Mouse (Mus musculus) MEL (cell line): ENCODE measurements around the gene Gchfr. TPM values are rescaled to one million over a fixed set of nuclear protein-coding genes. Genes with fewer than 3 reads are reported as not detected.

Experiments
- DNase-seq: peaks from one replicate; pipeline ENCODE4 v3.0.0; 2011; ENCODE audit warnings: low read depth, low spot score
- H3K27ac ChIP-seq: 2 replicates; pipeline ENCODE4 v1.5.1; 2012; ENCODE audit warnings: low read depth, mild to moderate bottlenecking, control low read depth, low read length, moderate library complexity; ENCODE audit not compliant: control insufficient read depth
- H3K27me3 ChIP-seq, 2 experiments: fragments of 150-350 bp in 1 of 2; sonication (generic) in 1 of 2; 2 replicates each; pipeline ENCODE4 v1.6.1; 2012; ENCODE audit warnings: low read length in 2 of 2, mild to moderate bottlenecking in 2 of 2, improper control_type of control experiment in 1 of 2, moderate library complexity in 1 of 2; ENCODE audit not compliant: insufficient read depth in 2 of 2, control insufficient read depth in 1 of 2
- H3K36me3 ChIP-seq, 2 experiments: 2 replicates each; pipeline ENCODE4 v1.6.1; 2012 to 2014; ENCODE audit warnings: low read length in 2 of 2, improper control_type of control experiment in 1 of 2, inconsistent platforms in 1 of 2, mild to moderate bottlenecking in 1 of 2; ENCODE audit not compliant: insufficient read depth in 2 of 2, control insufficient read depth in 1 of 2
- H3K4me1 ChIP-seq, 2 experiments: fragments of 150-350 bp in 1 of 2; sonication (generic) in 1 of 2; 2 replicates each; pipeline ENCODE4 v1.6.1; 2012; ENCODE audit warnings: low read length in 2 of 2, improper control_type of control experiment in 1 of 2, mild to moderate bottlenecking in 1 of 2; ENCODE audit not compliant: insufficient read depth in 2 of 2, control insufficient read depth in 1 of 2
- H3K4me3 ChIP-seq, 2 experiments: fragments of 150-350 bp in 1 of 2; sonication (generic) in 1 of 2; 2 replicates each; pipeline ENCODE4 v1.5.1; 2012; ENCODE audit warnings: low read depth in 2 of 2, low read length in 2 of 2, mild to moderate bottlenecking in 2 of 2, moderate library complexity in 2 of 2, control low read depth in 1 of 2, improper control_type of control experiment in 1 of 2; ENCODE audit not compliant: control insufficient read depth in 1 of 2, insufficient read depth in 1 of 2
- H3K79me2 ChIP-seq: 2 replicates; pipeline ENCODE4 v1.6.1; 2012; ENCODE audit warnings: mild to moderate bottlenecking, low read length, moderate library complexity; ENCODE audit not compliant: control insufficient read depth, poor library complexity, insufficient read depth
- H3K9ac ChIP-seq: 2 replicates; pipeline ENCODE4 v1.6.1; 2012; ENCODE audit warnings: low read depth, mild to moderate bottlenecking, control low read depth, low read length, moderate library complexity; ENCODE audit not compliant: control insufficient read depth, poor library complexity, severe bottlenecking
- H3K9me3 ChIP-seq: fragments of 150-350 bp; sonication (generic); replicated peaks from 2 replicates; pipeline ENCODE4 v1.6.1; 2012; ENCODE audit warnings: mild to moderate bottlenecking, low read length, improper control_type of control experiment, moderate library complexity; ENCODE audit not compliant: insufficient read depth
- BHLHE40 ChIP-seq: IDR thresholded peaks from 2 replicates; pipeline ENCODE4 v1.6.1; 2012; ENCODE audit warnings: low read depth, mild to moderate bottlenecking, inconsistent platforms, low read length, improper control_type of control experiment, borderline replicate concordance
- CHD1 ChIP-seq: IDR thresholded peaks from 2 replicates; pipeline ENCODE4 v1.6.1; 2012; ENCODE audit warnings: low read depth, mild to moderate bottlenecking, inconsistent platforms, low read length, improper control_type of control experiment
- CTCF ChIP-seq, 3 experiments: IDR thresholded peaks in 2 of 3; conservative IDR thresholded peaks in 1 of 3; 2 replicates each; pipeline ENCODE4 v1.5.1; 2011 to 2012; ENCODE audit warnings: low read length in 3 of 3, low read depth in 2 of 3, mild to moderate bottlenecking in 2 of 3, improper control_type of control experiment in 1 of 3, inconsistent platforms in 1 of 3, mixed read lengths in 1 of 3, moderate library complexity in 1 of 3; ENCODE audit not compliant: control insufficient read depth in 1 of 3, insufficient read depth in 1 of 3, poor library complexity in 1 of 3, severe bottlenecking in 1 of 3
- E2F4 ChIP-seq: IDR thresholded peaks from 2 replicates; pipeline ENCODE4 v1.6.1; 2011; ENCODE audit warnings: low read depth, low read length, improper control_type of control experiment, borderline replicate concordance
- EP300 ChIP-seq, 2 experiments: IDR thresholded peaks; 2 replicates each; pipeline ENCODE4 v1.6.1; 2011; ENCODE audit warnings: improper control_type of control experiment in 2 of 2, low read length in 2 of 2, low read depth in 1 of 2, mild to moderate bottlenecking in 1 of 2
- ETS1 ChIP-seq: IDR thresholded peaks from 2 replicates; pipeline ENCODE4 v1.6.1; 2012; ENCODE audit warnings: low read depth, mild to moderate bottlenecking, inconsistent platforms, low read length, improper control_type of control experiment, moderate library complexity
- GABPA ChIP-seq: IDR thresholded peaks from 2 replicates; pipeline ENCODE4 v1.6.1; 2012; ENCODE audit warnings: low read depth, mild to moderate bottlenecking, inconsistent platforms, low read length, improper control_type of control experiment, moderate library complexity
- GATA1 ChIP-seq: IDR thresholded peaks from 2 replicates; pipeline ENCODE4 v1.6.1; 2011; ENCODE audit warnings: low read depth, low read length, improper control_type of control experiment
- HCFC1 ChIP-seq: IDR thresholded peaks from 2 replicates; pipeline ENCODE4 v1.6.1; 2012; ENCODE audit warnings: low read depth, mild to moderate bottlenecking, inconsistent platforms, low read length, improper control_type of control experiment, moderate library complexity
- JUND ChIP-seq: IDR thresholded peaks from 2 replicates; pipeline ENCODE4 v1.6.1; 2011; ENCODE audit warnings: low read depth, mild to moderate bottlenecking, improper control_type of control experiment, low read length
- MAFK ChIP-seq: IDR thresholded peaks from 2 replicates; pipeline ENCODE4 v1.6.1; 2011; ENCODE audit warnings: low read depth, mild to moderate bottlenecking, low read length, improper control_type of control experiment, borderline replicate concordance
- MAX ChIP-seq: IDR thresholded peaks from 2 replicates; pipeline ENCODE4 v1.6.1; 2011; ENCODE audit warnings: low read length, improper control_type of control experiment
- MAZ ChIP-seq: IDR thresholded peaks from 2 replicates; pipeline ENCODE4 v1.6.1; 2012; ENCODE audit warnings: low read depth, mild to moderate bottlenecking, inconsistent platforms, low read length, improper control_type of control experiment
- MEF2A ChIP-seq: IDR thresholded peaks from 2 replicates; pipeline ENCODE4 v1.6.1; 2014; ENCODE audit warnings: low read depth, mild to moderate bottlenecking, inconsistent platforms, low read length, improper control_type of control experiment; ENCODE audit not compliant: poor library complexity, insufficient replicate concordance, severe bottlenecking; ENCODE audit errors: extremely low read depth
- MXI1 ChIP-seq: IDR thresholded peaks from 2 replicates; pipeline ENCODE4 v1.6.1; 2011; ENCODE audit warnings: mild to moderate bottlenecking, low read depth, low read length, improper control_type of control experiment
- MYB ChIP-seq: IDR thresholded peaks from 2 replicates; pipeline ENCODE4 v1.6.1; 2011; ENCODE audit warnings: mild to moderate bottlenecking, low read depth, low read length, improper control_type of control experiment
- MYC ChIP-seq: IDR thresholded peaks from 2 replicates; pipeline ENCODE4 v1.6.1; 2011; ENCODE audit warnings: low read depth, mild to moderate bottlenecking, low read length, improper control_type of control experiment, moderate library complexity
- NELFE ChIP-seq: IDR thresholded peaks from 2 replicates; pipeline ENCODE4 v1.6.1; 2011; ENCODE audit warnings: low read depth, low read length, improper control_type of control experiment
- RAD21 ChIP-seq: IDR thresholded peaks from 2 replicates; pipeline ENCODE4 v1.6.1; 2011; ENCODE audit warnings: mild to moderate bottlenecking, low read depth, low read length, improper control_type of control experiment
- RCOR1 ChIP-seq: IDR thresholded peaks from 2 replicates; pipeline ENCODE4 v1.6.1; 2012; ENCODE audit warnings: low read depth, mild to moderate bottlenecking, inconsistent platforms, low read length, improper control_type of control experiment
- SIN3A ChIP-seq: IDR thresholded peaks from 2 replicates; pipeline ENCODE4 v1.6.1; 2012; ENCODE audit warnings: low read length, improper control_type of control experiment, inconsistent platforms
- SMC3 ChIP-seq: IDR thresholded peaks from 2 replicates; pipeline ENCODE4 v1.6.1; 2011; ENCODE audit warnings: low read depth, low read length, improper control_type of control experiment
- TBP ChIP-seq: IDR thresholded peaks from 2 replicates; pipeline ENCODE4 v1.8.0; 2011; ENCODE audit warnings: low read depth, low read length, improper control_type of control experiment
- UBTF ChIP-seq: IDR thresholded peaks from 2 replicates; pipeline ENCODE4 v1.6.1; 2012; ENCODE audit warnings: low read depth, mild to moderate bottlenecking, inconsistent platforms, low read length, improper control_type of control experiment, moderate library complexity, borderline replicate concordance; ENCODE audit not compliant: insufficient read depth
- USF1 ChIP-seq: IDR thresholded peaks from 2 replicates; pipeline ENCODE4 v1.6.1; 2014; ENCODE audit warnings: low read depth, mild to moderate bottlenecking, inconsistent platforms, low read length, improper control_type of control experiment, moderate library complexity
- USF2 ChIP-seq, 2 experiments: IDR thresholded peaks; 2 replicates each; pipeline ENCODE4 v1.6.1; 2011 to 2012; ENCODE audit warnings: improper control_type of control experiment in 2 of 2, low read length in 2 of 2, borderline replicate concordance in 1 of 2, inconsistent platforms in 1 of 2, low read depth in 1 of 2, mild to moderate bottlenecking in 1 of 2; ENCODE audit not compliant: insufficient read depth in 1 of 2
- ZC3H11A ChIP-seq: IDR thresholded peaks from 2 replicates; pipeline ENCODE4 v1.6.1; 2012; ENCODE audit warnings: low read depth, mild to moderate bottlenecking, inconsistent platforms, low read length, improper control_type of control experiment
- ZMIZ1 ChIP-seq: IDR thresholded peaks from 2 replicates; pipeline ENCODE4 v1.6.1; 2012; ENCODE audit warnings: low read depth, mild to moderate bottlenecking, inconsistent platforms, low read length, improper control_type of control experiment, moderate library complexity
- polyA plus RNA-seq, 2 experiments: library from polyadenylated mRNA; stranded (reverse) in 1 of 2; unstranded in 1 of 2; fragments of >175 nt in 1 of 2; fragments of >200 nt in 1 of 2; gene quantifications; 2 replicates each; pipeline versions ENCODE4 v1.2.1 to v1.2.4; 2012; ENCODE audit warnings: low replicate concordance in 2 of 2, low read depth in 1 of 2; ENCODE audit not compliant: insufficient read length in 2 of 2, insufficient read depth in 1 of 2, missing spikeins in 1 of 2
- total RNA-seq: library from RNA; depleted of rRNA; stranded (reverse); fragments of 300-350 nt; gene quantifications from 2 replicates; pipeline ENCODE4 v1.2.3, GENCODE M21; 2012

Gene Gchfr
- total and polyA plus RNA-seq, 3 experiments: not detected

DNA sequence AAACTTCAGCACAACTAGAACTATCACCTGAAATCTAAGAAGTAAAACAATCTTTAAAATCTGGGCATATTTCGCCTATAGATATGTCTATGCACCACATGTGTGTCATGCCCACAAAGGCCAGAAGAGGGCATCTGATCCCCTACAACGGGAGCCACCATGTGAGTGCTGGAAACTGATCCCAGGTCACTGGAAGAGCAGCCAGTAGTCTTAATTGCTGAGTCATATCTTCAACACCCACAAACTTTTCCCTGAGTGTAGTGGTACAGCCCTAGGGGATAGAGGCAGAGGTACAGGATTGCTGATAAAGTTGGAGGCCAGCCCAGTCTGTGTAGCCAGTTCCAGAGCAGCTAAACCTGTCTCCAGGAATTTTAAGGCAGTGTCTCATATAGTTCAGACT is 22.4 kb upstream of the Gchfr start:
- TF ChIP-seq MAFK: peak; percentile 17; the same call in 1 of the 2 replicates
- TF ChIP-seq RCOR1: 0 out of 2 replicates have a peak, but pooled peaks have one; percentile 12
- no peak for TF ChIP-seq UBTF
- TF ChIP-seq CTCF (IDR thresholded peaks at IDR 0.05 in 2 of 3, conservative IDR thresholded peaks at IDR 0.05 in 1 of 3; ENCODE audit: control insufficient read depth in 1 of 3, insufficient read depth in 1 of 3, low read depth in 2 of 3, low read length in 3 of 3, poor library complexity in 1 of 3, severe bottlenecking in 1 of 3): peak; percentile 53 to 62 (median 60)
- TF ChIP-seq MXI1: no peak
- TF ChIP-seq E2F4: no peak
- TF ChIP-seq SMC3: peak; percentile 62
- TF ChIP-seq MEF2A: no peak
- no peak for TF ChIP-seq ZMIZ1
- TF ChIP-seq TBP: no peak
- TF ChIP-seq ZC3H11A: peak; percentile 40
- no peak for TF ChIP-seq BHLHE40
- no peak for TF ChIP-seq EP300 (IDR thresholded peaks at IDR 0.05; ENCODE audit: low read depth in 1 of 2, low read length in 2 of 2)
- TF ChIP-seq USF1: no peak
- TF ChIP-seq SIN3A: peak; percentile 17; the same call in 1 of the 2 replicates
- peak; percentile 47 for TF ChIP-seq RAD21
- TF ChIP-seq MYB: no peak
- TF ChIP-seq MAX: no peak
- peak; percentile 39; the same call in 1 of the 2 replicates for TF ChIP-seq MYC
- no peaks in the 10 kb centered on the region for H3K79me2 ChIP-seq
- peak; percentile 71 for DNase-seq
- no peaks in the 10 kb centered on the region for H3K4me1 ChIP-seq
- no peak overlapping the region for H3K4me3 ChIP-seq
- no peak overlapping the region for H3K27ac ChIP-seq
- no peak overlapping the region for H3K9ac ChIP-seq
- H3K36me3 ChIP-seq: peaks cover 4 to 17% of the 10 kb centered on the region in 2 experiments; a peak in 3 of 4 replicates
- no peaks in the 10 kb centered on the region for H3K9me3 ChIP-seq
- no peaks in the 10 kb centered on the region for H3K27me3 ChIP-seq

DNA sequence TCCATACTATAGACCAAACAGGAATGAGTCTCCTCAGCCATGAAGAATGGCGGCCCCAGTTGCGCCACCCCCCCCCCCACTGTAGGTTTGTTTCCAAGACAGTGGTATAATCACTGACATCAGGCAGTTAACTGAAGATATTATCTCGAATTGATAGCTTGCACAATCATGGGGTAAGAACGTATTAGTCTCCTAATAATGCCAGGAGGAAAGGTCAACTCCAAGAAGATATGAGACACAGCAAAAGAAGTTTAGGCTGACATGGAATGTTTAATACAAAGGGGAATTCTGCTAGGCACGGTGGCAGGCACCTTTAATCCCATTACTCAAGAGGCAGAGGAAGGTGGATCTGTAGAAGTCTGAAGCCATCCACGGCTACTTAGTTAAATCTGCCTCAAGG is 21.1 kb upstream of the Gchfr start:
- TF ChIP-seq ZMIZ1 (no peak), MYB (no peak), NELFE (no peak), CTCF (IDR thresholded peaks at IDR 0.05 in 2 of 3, conservative IDR thresholded peaks at IDR 0.05 in 1 of 3; ENCODE audit: control insufficient read depth in 1 of 3, insufficient read depth in 1 of 3, low read depth in 2 of 3, low read length in 3 of 3, poor library complexity in 1 of 3, severe bottlenecking in 1 of 3) (no peak), RAD21 (no peak), ETS1 (no peak), JUND (no peak), CHD1 (no peak), HCFC1 (no peak), MAZ (no peak), MAFK (no peak), GABPA (no peak), USF2 (IDR thresholded peaks at IDR 0.05; ENCODE audit: borderline replicate concordance in 1 of 2, insufficient read depth in 1 of 2, low read depth in 1 of 2, low read length in 2 of 2) (no peak), EP300 (IDR thresholded peaks at IDR 0.05; ENCODE audit: low read depth in 1 of 2, low read length in 2 of 2) (no peak), GATA1 (no peak)
- H3K36me3 ChIP-seq: peaks cover 4 to 15% of the 10 kb centered on the region in 2 experiments; a peak in 3 of 4 replicates
- H3K27ac ChIP-seq: no peak overlapping the region
- H3K4me3 ChIP-seq: no peak overlapping the region
- no peak overlapping the region for H3K9ac ChIP-seq
- H3K27me3 ChIP-seq: no peaks in the 10 kb centered on the region
- no peaks in the 10 kb centered on the region for H3K9me3 ChIP-seq
- H3K79me2 ChIP-seq: no peaks in the 10 kb centered on the region; the same call in 1 of the 2 replicates
- DNase-seq: no peak
- no peaks in the 10 kb centered on the region for H3K4me1 ChIP-seq
